Mouse (Mus musculus): ENCODE results near the gene Lyrm4. TPM values are rescaled to one million over a fixed set of nuclear protein-coding genes. Genes with fewer than 3 reads are reported as not detected.

The Lyrm4 gene
- total and polyA plus RNA-seq, 3 experiments = 22.6 to 25.4 TPM; not detected in 1

GRCm38 (mm10) chr13:35969829-35970228 is 147.5 kb downstream of the Lyrm4 start:
- no peak for DNase-seq (ENCODE audit: low read depth, low spot score)
- H3K27ac ChIP-seq (ENCODE audit: control insufficient read depth, low read depth, low read length) = no peak overlapping the region
- no peaks in the 10 kb centered on the region for H3K36me3 ChIP-seq (ENCODE audit: control insufficient read depth in 1 of 2, insufficient read depth in 2 of 2, low read length in 2 of 2)
- no peak overlapping the region for H3K9ac ChIP-seq (ENCODE audit: control insufficient read depth, low read depth, low read length, poor library complexity, severe bottlenecking)
- H3K27me3 ChIP-seq (ENCODE audit: control insufficient read depth in 1 of 2, insufficient read depth in 2 of 2, low read length in 2 of 2) = no peaks in the 10 kb centered on the region
- H3K4me3 ChIP-seq (ENCODE audit: control insufficient read depth in 1 of 2, insufficient read depth in 1 of 2, low read depth in 2 of 2, low read length in 2 of 2) = no peak overlapping the region
- no peaks in the 10 kb centered on the region for H3K9me3 ChIP-seq (replicated peaks; ENCODE audit: insufficient read depth, low read length)
- no peaks in the 10 kb centered on the region for H3K4me1 ChIP-seq (ENCODE audit: control insufficient read depth in 1 of 2, insufficient read depth in 2 of 2, low read length in 2 of 2)
- TF ChIP-seq ZMIZ1 (IDR thresholded peaks at IDR 0.05; ENCODE audit: low read depth, low read length) (no peak), SIN3A (IDR thresholded peaks at IDR 0.05; ENCODE audit: low read length) (no peak), ELF1 (IDR thresholded peaks at IDR 0.05; ENCODE audit: low read depth, low read length) (no peak), ZKSCAN1 (IDR thresholded peaks at IDR 0.05; ENCODE audit: low read depth, low read length) (no peak), MYC (IDR thresholded peaks at IDR 0.05; ENCODE audit: low read depth, low read length) (no peak), USF2 (IDR thresholded peaks at IDR 0.05; ENCODE audit: borderline replicate concordance in 1 of 2, insufficient read depth in 1 of 2, low read depth in 1 of 2, low read length in 2 of 2) (no peak), ETS1 (IDR thresholded peaks at IDR 0.05; ENCODE audit: low read depth, low read length) (no peak)
- H3K79me2 ChIP-seq (ENCODE audit: control insufficient read depth, insufficient read depth, low read length, poor library complexity) = no peaks in the 10 kb centered on the region

DNA sequence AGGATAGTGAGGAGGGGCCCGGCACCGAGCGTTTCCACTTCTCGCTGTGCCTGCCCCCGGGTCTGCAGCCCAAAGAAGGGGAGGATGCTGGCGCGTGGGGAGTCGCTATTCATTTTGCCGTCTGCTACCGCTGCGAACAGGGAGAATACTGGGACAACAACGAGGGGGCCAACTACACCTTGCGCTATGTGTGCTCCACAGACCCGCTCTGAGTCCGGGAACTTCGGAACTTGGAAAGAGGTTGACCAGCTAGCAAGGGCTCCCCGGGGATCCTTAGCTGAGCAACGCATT is 147.9 kb downstream of the Lyrm4 start:
- H3K9ac ChIP-seq (ENCODE audit: control insufficient read depth, low read depth, low read length, poor library complexity, severe bottlenecking) = no peak overlapping the region

DNA sequence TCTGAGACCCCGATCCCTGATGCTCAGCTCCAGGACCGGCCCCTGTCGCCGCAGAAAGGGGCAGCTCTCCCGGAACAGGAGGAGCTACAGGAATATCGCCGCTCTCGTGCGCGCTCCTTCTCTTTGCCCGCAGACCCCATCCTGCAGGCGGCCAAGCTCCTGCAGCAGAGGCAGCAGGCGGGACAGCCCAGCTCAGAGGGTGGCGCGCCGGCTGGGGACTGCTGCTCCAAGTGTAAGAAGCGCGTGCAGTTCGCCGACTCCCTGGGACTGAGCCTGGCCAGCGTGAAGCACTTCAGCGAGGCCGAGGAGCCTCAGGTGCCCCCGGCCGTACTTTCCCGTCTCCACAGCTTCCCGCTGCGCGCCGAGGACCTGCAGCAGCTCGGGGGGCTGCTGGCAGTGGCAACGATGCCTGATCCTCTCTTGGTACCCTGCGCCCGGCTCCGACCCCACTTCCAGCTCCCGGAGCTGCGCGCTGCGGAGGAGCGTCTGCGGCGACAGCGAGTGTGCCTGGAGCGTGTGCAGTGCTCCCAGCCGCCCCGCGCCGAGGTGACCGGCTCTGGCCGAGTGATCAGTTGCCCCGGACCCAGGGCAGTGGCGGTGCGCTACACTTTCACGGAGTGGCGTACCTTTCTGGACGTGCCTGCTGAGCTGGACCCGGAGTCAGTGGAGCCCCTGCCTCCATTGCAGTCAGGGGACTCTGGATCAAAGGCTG is 148.5 kb downstream of the Lyrm4 start:
- Histone ChIP-seq H3K9ac (ENCODE audit: control insufficient read depth, low read depth, low read length, poor library complexity, severe bottlenecking) (no peak overlapping the region), H3K4me3 (ENCODE audit: control insufficient read depth in 1 of 2, insufficient read depth in 1 of 2, low read depth in 2 of 2, low read length in 2 of 2) (no peak overlapping the region), H3K27ac (ENCODE audit: control insufficient read depth, low read depth, low read length) (no peak overlapping the region), H3K4me1 (ENCODE audit: control insufficient read depth in 1 of 2, insufficient read depth in 2 of 2, low read length in 2 of 2) (no peaks in the 10 kb centered on the region), H3K36me3 (ENCODE audit: control insufficient read depth in 1 of 2, insufficient read depth in 2 of 2, low read length in 2 of 2) (no peaks in the 10 kb centered on the region), H3K79me2 (ENCODE audit: control insufficient read depth, insufficient read depth, low read length, poor library complexity) (no peaks in the 10 kb centered on the region), H3K9me3 (replicated peaks; ENCODE audit: insufficient read depth, low read length) (no peaks in the 10 kb centered on the region), H3K27me3 (ENCODE audit: control insufficient read depth in 1 of 2, insufficient read depth in 2 of 2, low read length in 2 of 2) (no peaks in the 10 kb centered on the region)
- DNase-seq (ENCODE audit: low read depth, low spot score) = no peak
- no peak for TF ChIP-seq MXI1 (IDR thresholded peaks at IDR 0.05; ENCODE audit: low read depth, low read length)
- TF ChIP-seq ETS1 (IDR thresholded peaks at IDR 0.05; ENCODE audit: low read depth, low read length) = no peak
- no peak for TF ChIP-seq GATA1 (IDR thresholded peaks at IDR 0.05; ENCODE audit: low read depth, low read length)
- TF ChIP-seq NRF1 (IDR thresholded peaks at IDR 0.05; ENCODE audit: insufficient read depth, low read depth, low read length, poor library complexity, severe bottlenecking) = no peak
- TF ChIP-seq ZC3H11A (IDR thresholded peaks at IDR 0.05; ENCODE audit: low read depth, low read length) = no peak
- TF ChIP-seq TAL1 (IDR thresholded peaks at IDR 0.05; ENCODE audit: low read length) = no peak
- no peak for TF ChIP-seq BHLHE40 (IDR thresholded peaks at IDR 0.05; ENCODE audit: borderline replicate concordance, low read depth, low read length)
- no peak for TF ChIP-seq MEF2A (IDR thresholded peaks at IDR 0.05; ENCODE audit: extremely low read depth, insufficient replicate concordance, low read depth, low read length, poor library complexity, severe bottlenecking)
- TF ChIP-seq E2F4 (IDR thresholded peaks at IDR 0.05; ENCODE audit: borderline replicate concordance, low read depth, low read length) = no peak
- no peak for TF ChIP-seq TCF12 (IDR thresholded peaks at IDR 0.05; ENCODE audit: low read depth, low read length)
- no peak for TF ChIP-seq MAX (IDR thresholded peaks at IDR 0.05; ENCODE audit: low read length)
- TF ChIP-seq CTCF (IDR thresholded peaks at IDR 0.05 in 2 of 3, conservative IDR thresholded peaks at IDR 0.05 in 1 of 3; ENCODE audit: control insufficient read depth in 1 of 3, insufficient read depth in 1 of 3, low read depth in 2 of 3, low read length in 3 of 3, poor library complexity in 1 of 3, severe bottlenecking in 1 of 3) = no peak
- TF ChIP-seq KAT2A (conservative IDR thresholded peaks at IDR 0.05; ENCODE audit: low read depth, low read length) = no peak

More for the DNA sequence above, 147.9 kb downstream of the Lyrm4 start:
- no peak for DNase-seq (ENCODE audit: low read depth, low spot score)
- Histone ChIP-seq H3K27ac (ENCODE audit: control insufficient read depth, low read depth, low read length) (no peak overlapping the region), H3K4me1 (ENCODE audit: control insufficient read depth in 1 of 2, insufficient read depth in 2 of 2, low read length in 2 of 2) (no peaks in the 10 kb centered on the region), H3K36me3 (ENCODE audit: control insufficient read depth in 1 of 2, insufficient read depth in 2 of 2, low read length in 2 of 2) (no peaks in the 10 kb centered on the region), H3K4me3 (ENCODE audit: control insufficient read depth in 1 of 2, insufficient read depth in 1 of 2, low read depth in 2 of 2, low read length in 2 of 2) (no peak overlapping the region), H3K79me2 (ENCODE audit: control insufficient read depth, insufficient read depth, low read length, poor library complexity) (no peaks in the 10 kb centered on the region), H3K27me3 (ENCODE audit: control insufficient read depth in 1 of 2, insufficient read depth in 2 of 2, low read length in 2 of 2) (no peaks in the 10 kb centered on the region), H3K9me3 (replicated peaks; ENCODE audit: insufficient read depth, low read length) (no peaks in the 10 kb centered on the region)
- TF ChIP-seq MYC (IDR thresholded peaks at IDR 0.05; ENCODE audit: low read depth, low read length) (no peak), JUND (IDR thresholded peaks at IDR 0.05; ENCODE audit: low read depth, low read length) (no peak), MAFK (IDR thresholded peaks at IDR 0.05; ENCODE audit: borderline replicate concordance, low read depth, low read length) (no peak), HCFC1 (IDR thresholded peaks at IDR 0.05; ENCODE audit: low read depth, low read length) (no peak), CHD2 (IDR thresholded peaks at IDR 0.05; ENCODE audit: low read length) (no peak), E2F4 (IDR thresholded peaks at IDR 0.05; ENCODE audit: borderline replicate concordance, low read depth, low read length) (no peak), CHD1 (IDR thresholded peaks at IDR 0.05; ENCODE audit: low read depth, low read length) (no peak), KAT2A (conservative IDR thresholded peaks at IDR 0.05; ENCODE audit: low read depth, low read length) (no peak), RCOR1 (IDR thresholded peaks at IDR 0.05; ENCODE audit: low read depth, low read length) (no peak), ETS1 (IDR thresholded peaks at IDR 0.05; ENCODE audit: low read depth, low read length) (no peak), MYB (IDR thresholded peaks at IDR 0.05; ENCODE audit: low read depth, low read length) (no peak), GABPA (IDR thresholded peaks at IDR 0.05; ENCODE audit: low read depth, low read length) (no peak), ZC3H11A (IDR thresholded peaks at IDR 0.05; ENCODE audit: low read depth, low read length) (no peak), USF1 (IDR thresholded peaks at IDR 0.05; ENCODE audit: low read depth, low read length) (no peak), MEF2A (IDR thresholded peaks at IDR 0.05; ENCODE audit: extremely low read depth, insufficient replicate concordance, low read depth, low read length, poor library complexity, severe bottlenecking) (no peak), BHLHE40 (IDR thresholded peaks at IDR 0.05; ENCODE audit: borderline replicate concordance, low read depth, low read length) (no peak), SIN3A (IDR thresholded peaks at IDR 0.05; ENCODE audit: low read length) (no peak), USF2 (IDR thresholded peaks at IDR 0.05; ENCODE audit: borderline replicate concordance in 1 of 2, insufficient read depth in 1 of 2, low read depth in 1 of 2, low read length in 2 of 2) (no peak)
